Mouse (Mus musculus) thymus, postnatal 36 days (tissue): ENCODE measurements at regions not wholly inside any gene's neighbourhood (a gene's known extent, or its start where the extent isn't known, plus 50 kb on each side); places are given as distances from the start of the nearest gene placed in this dataset.

Source experiments
- DNase-seq, 2 experiments: peaks; one replicate each; pipeline ENCODE4 v3.0.0; 2022; ENCODE audit warnings: mixed read lengths in 2 of 2

- no peak for DNase-seq
These were observed 346.7 kb upstream of the Sptlc3 start for GRCm38 (mm10) chr2:139147004-139147403.

GRCm38 (mm10) chr2:139179641-139180040 lies 314.1 kb upstream of the Sptlc3 start:
- no peak for DNase-seq

- DNase-seq = no peak
These were observed 295.4 kb upstream of the Sptlc3 start for GRCm38 (mm10) chr2:139198281-139198680.

DNA sequence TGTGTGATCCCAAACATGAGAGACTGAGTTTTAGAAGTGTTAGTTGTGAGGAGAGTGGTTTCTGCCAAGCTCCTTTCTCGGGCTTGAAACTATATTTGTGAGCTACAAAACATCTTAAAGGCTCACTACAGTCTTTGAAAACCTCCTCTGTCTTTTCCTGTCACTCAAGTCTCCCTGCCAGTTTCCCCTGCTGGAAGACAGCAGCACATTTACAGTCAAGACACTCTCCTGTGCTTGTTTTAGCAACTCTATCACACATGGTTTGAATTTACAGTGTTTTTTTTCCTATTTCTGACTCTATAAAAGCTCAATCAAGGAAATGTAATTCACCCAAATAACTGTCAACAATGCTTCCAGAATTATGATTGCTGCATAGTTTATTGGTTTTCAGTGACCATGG lies 286.1 kb upstream of the Sptlc3 start:
- no peak for DNase-seq

DNA sequence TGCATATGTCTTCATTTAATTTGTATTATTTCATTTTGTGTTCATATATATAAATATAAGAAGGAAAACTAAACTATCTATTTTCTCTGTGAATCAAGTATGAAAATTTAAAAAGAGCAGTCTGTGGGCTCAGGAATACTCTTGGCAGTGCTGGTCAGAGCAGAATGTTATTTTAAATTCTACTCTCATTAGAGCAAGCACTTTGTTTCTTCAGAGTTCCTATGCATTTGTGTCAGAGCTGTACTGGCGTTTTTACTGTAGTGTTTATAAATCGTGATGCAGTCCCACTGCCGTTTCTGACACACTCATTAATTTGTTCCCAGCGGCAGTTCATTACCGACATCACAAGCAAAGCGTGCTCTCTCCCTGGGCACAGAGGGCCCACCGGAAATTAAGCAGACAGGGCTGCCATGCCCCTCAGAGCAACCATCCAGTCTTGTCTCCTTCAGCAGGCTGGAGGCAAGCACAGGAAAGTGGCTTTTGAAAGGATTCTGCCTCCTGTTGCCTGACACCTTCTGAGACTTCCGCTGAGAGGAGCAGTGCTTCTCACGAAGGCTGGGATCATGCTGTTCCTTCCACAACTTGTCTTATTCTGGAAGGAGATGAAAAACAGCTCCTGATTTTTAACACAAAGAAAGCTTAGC lies 272.8 kb upstream of the Sptlc3 start:
- DNase-seq = no peak

GRCm38 (mm10) chr2:139230453-139230852 lies 263.3 kb upstream of the Sptlc3 start:
- no peak for DNase-seq

- no peak for DNase-seq
These were observed 243.6 kb upstream of the Sptlc3 start for GRCm38 (mm10) chr2:139250138-139250537.

- no peak for DNase-seq
These were observed 226.6 kb upstream of the Sptlc3 start for GRCm38 (mm10) chr2:139267119-139267518.

DNA sequence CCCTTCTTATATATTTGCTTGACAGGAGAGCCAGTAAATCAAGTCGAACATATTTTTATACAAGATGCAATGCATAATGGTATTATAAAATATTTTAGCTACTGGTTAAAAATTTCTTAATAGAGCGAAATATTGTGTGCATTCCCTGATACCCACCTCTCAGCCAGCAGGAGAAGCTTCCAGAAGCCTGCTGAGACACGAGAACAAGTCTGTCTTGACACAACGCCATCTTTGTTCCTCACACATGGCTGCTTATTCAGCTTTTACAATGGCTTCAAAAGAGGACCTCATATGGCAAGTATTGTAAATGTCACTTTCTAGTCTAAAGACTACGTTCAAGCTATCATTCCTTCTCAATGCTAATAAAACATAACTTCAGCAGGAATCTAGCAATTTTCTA lies 217.1 kb upstream of the Sptlc3 start:
- DNase-seq = no peak

GRCm38 (mm10) chr2:139277571-139277970 lies 216.1 kb upstream of the Sptlc3 start:
- no peak for DNase-seq

GRCm38 (mm10) chr2:139281056-139281455 lies 212.7 kb upstream of the Sptlc3 start:
- no peak for DNase-seq

GRCm38 (mm10) chr2:139284315-139284714 lies 209.4 kb upstream of the Sptlc3 start:
- no peak for DNase-seq

GRCm38 (mm10) chr2:139286446-139286845 lies 207.3 kb upstream of the Sptlc3 start:
- no peak for DNase-seq

GRCm38 (mm10) chr2:139298541-139299152 lies 195.1 kb upstream of the Sptlc3 start:
- no peak for DNase-seq

DNA sequence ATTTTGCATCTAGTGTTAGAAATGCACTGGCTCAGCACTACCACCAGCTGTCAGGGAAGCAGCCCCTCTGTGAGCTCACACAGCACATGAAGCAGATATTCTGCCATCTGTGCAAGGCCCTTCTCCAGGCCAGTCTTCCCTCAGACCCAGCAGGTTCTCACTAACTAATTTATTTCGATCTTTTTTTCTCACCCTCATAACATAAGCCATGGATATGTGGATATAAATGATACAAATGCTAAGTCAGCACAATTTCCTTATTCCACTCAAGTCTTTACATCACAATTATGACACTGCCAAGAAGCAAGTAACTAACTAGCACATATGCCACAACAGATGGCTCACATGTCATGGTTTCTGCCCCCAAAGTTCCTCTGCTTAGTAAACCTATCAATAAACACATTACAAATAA lies 182.3 kb upstream of the Sptlc3 start:
- DNase-seq = no peak

DNA sequence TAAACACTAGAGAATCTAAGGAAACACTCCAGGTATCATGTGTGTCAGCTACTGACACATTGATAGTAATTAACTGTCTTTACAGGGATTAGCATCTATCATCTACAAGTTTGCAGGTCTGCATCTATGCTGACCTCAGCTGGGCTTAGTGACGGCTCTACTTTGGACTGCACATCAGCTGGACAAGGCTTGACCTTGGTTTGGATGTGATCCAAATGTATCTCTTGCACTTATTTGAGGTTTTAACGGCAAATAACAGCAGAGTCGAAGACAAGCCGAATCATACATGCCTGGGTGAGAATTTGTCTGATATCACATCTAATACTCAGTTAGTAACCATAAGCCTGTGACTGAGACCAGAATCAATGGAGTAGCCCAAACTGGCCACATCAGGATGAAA lies 181.7 kb upstream of the Sptlc3 start:
- DNase-seq = no peak

- DNase-seq = no peak
These were observed 171.2 kb upstream of the Sptlc3 start for GRCm38 (mm10) chr2:139322509-139322908.

DNA sequence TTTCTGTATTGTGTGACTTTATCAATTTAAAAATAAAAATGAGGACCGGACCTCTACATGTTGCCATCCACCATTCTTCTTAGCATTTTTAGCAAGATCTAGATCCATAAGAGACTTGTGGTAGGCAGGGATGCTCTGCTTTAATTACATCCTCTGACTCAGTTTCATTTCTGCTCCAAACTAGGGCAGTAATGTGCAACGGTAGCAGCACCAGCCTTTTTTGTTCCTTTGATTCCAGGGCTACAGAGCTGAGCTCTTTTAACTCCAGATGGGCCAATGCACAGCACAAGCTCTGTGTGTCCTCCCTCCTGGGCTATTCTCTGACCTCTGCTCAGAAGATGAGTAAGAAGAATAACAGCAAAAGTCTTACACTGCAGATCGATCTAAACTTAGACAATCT lies 168.2 kb upstream of the Sptlc3 start:
- DNase-seq = no peak

DNA sequence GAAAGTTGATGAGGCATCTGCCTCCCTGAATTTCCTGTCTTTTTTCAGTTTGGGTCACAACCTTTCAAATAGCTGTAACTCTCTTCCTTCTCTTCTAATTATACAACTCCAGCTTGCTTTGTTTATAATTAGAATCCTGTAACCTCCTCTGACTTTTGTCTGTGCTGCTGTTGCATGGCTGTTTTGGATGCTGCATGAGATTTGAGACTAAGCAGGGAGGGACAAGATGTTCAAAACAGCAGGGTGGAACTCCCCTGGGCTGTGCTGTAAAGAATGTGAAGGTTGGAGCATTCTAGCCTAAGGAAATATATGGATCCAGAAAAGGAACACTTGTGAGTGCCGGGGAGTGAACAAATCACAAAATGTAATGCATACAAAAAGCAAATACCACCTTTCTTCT lies 159.0 kb upstream of the Sptlc3 start:
- DNase-seq = no peak

DNA sequence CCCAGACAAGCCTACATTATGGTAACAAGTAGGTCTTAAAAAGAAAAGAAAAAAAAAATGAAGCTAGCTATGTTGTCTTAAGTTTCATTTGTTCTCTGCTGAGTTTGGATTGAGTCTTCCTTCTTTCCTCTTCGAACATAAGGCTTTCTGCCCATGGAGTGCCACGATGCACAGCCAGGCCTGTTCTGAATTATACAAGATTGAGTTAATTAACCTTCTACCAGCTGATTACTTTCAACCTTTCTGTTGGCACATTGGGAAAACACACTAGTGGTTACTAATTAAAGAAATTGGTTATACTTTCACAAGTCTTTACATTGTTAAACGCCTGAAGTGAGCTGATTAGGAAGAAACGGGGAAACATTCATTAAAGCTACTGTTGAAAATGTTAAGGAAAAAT lies 155.5 kb upstream of the Sptlc3 start:
- DNase-seq = no peak

DNA sequence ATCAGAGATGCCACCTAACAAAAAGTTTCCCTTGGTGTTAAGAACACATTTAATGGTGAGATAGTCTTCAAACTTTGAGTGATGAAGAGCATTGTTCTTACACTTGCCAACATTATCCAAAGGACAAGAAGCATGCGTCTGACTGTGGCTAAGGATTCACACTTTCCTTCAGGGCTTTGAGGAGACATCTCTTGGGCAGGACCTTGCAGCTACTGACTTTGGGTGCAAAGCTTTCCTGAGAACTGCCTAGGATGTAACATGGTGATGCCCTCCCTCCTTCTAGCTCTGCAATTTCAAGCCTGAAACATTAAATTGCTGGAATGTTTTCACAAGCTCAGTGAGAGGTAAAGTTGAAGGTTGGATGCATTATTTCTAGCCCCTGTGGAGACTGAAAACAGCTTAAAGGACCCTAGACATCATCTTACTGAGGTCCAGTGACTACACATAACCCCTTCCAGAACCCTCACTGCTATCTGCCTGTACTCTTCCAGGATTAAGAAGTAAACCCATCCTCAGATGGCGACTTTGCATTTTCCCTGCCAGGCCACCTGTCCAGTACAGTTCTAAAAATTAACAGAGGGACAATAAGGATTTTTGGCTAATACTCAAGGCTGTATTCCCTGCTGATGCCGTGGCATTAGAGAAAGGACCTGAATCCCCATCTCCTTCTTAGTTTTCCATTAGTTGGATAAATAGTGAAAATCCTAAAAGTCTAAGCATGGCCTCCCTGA lies 137.3 kb upstream of the Sptlc3 start:
- no peak for DNase-seq

GRCm38 (mm10) chr2:139362245-139362847 lies 131.4 kb upstream of the Sptlc3 start:
- DNase-seq = no peak

- DNase-seq = no peak
These were observed 123.6 kb upstream of the Sptlc3 start for GRCm38 (mm10) chr2:139370070-139370469.

- DNase-seq = no peak
These were observed 113.4 kb upstream of the Sptlc3 start for GRCm38 (mm10) chr2:139380285-139380684.
